Mouse (Mus musculus): Measurements from ENCODE around the gene Col11a2.
A peak's percentile ranks its signal among the peaks of the same experiment; 100 is the strongest.

- TF ChIP-seq POLR2A (IDR thresholded peaks at IDR 0.05; ENCODE audit: borderline replicate concordance, extremely low read depth, low read depth, low read length) (no peak), CTCF (IDR thresholded peaks at IDR 0.05; ENCODE audit: insufficient read depth, low read length) (peak; percentile 71)
These were observed 47.2 kb upstream of the Col11a2 start for GRCm38 (mm10) chr17:33991788-33992664.

Data from lung, adult 2 months (tissue).